Mouse (Mus musculus): Measurements from ENCODE around the gene Aen.

The Aen gene

GRCm38 (mm10) chr7:78895653-78896333 is at the start of gene Aen:
Gene Aen, plus strand, starts transcription at chr7:78895854.
- peak; percentile 99 for DNase-seq (ENCODE audit: low spot score)

GRCm38 (mm10) chr7:78846066-78846716 is 49.5 kb upstream of the Aen start:
- DNase-seq (ENCODE audit: low spot score), result no peak

- DNase-seq (ENCODE audit: low spot score), result peak; percentile 89
These were observed 48.8 kb upstream of the Aen start, which contains the start of gene Det1 for GRCm38 (mm10) chr7:78846737-78847434. Gene Det1, minus strand, starts transcription at chr7:78847263.

- DNase-seq (ENCODE audit: low spot score), result no peak
These were observed 41.6 kb upstream of the Aen start for GRCm38 (mm10) chr7:78854051-78854450.

- DNase-seq (ENCODE audit: low spot score), result no peak
These were observed 40.5 kb upstream of the Aen start for GRCm38 (mm10) chr7:78855044-78855655.

GRCm38 (mm10) chr7:78863796-78864445 is 31.7 kb upstream of the Aen start:
- no peak for DNase-seq (ENCODE audit: low spot score)

- no peak for DNase-seq (ENCODE audit: low spot score)
These were observed 31.2 kb upstream of the Aen start for GRCm38 (mm10) chr7:78864446-78864802.

GRCm38 (mm10) chr7:78865212-78865949 is 30.3 kb upstream of the Aen start:
- DNase-seq (ENCODE audit: low spot score), result no peak

- DNase-seq (ENCODE audit: low spot score), result no peak
These were observed 26.9 kb upstream of the Aen start for GRCm38 (mm10) chr7:78868731-78869130.

- DNase-seq (ENCODE audit: low spot score), result no peak
These were observed 23.3 kb upstream of the Aen start for GRCm38 (mm10) chr7:78872366-78872765.

GRCm38 (mm10) chr7:78872831-78873230 is 22.8 kb upstream of the Aen start:
- no peak for DNase-seq (ENCODE audit: low spot score)

- peak; percentile 47 for DNase-seq (ENCODE audit: low spot score)
These were observed 13.8 kb upstream of the Aen start for GRCm38 (mm10) chr7:78881607-78882468.

- no peak for DNase-seq (ENCODE audit: low spot score)
These were observed 13.2 kb upstream of the Aen start for GRCm38 (mm10) chr7:78882469-78882837.

GRCm38 (mm10) chr7:78883016-78883725 is 12.5 kb upstream of the Aen start:
- DNase-seq (ENCODE audit: low spot score), result no peak

GRCm38 (mm10) chr7:78883726-78884060 is 12.0 kb upstream of the Aen start:
- no peak for DNase-seq (ENCODE audit: low spot score)

GRCm38 (mm10) chr7:78884139-78884538 is 11.5 kb upstream of the Aen start:
- DNase-seq (ENCODE audit: low spot score), result no peak

GRCm38 (mm10) chr7:78885404-78885803 is 10.2 kb upstream of the Aen start:
- no peak for DNase-seq (ENCODE audit: low spot score)

- DNase-seq (ENCODE audit: low spot score), result no peak
These were observed 9.2 kb upstream of the Aen start for GRCm38 (mm10) chr7:78886496-78886895.

GRCm38 (mm10) chr7:78887431-78887842 is 8.2 kb upstream of the Aen start:
- no peak for DNase-seq (ENCODE audit: low spot score)

GRCm38 (mm10) chr7:78890641-78891040 is 5.0 kb upstream of the Aen start:
- DNase-seq (ENCODE audit: low spot score), result peak; percentile 79
